Mouse (Mus musculus) spleen, postnatal 10 days (tissue): ENCODE results near the gene Slc22a7.

Experiments used
- DNase-seq, 2 experiments: peaks; one replicate each; pipeline ENCODE4 v3.0.0; 2021 to 2022; ENCODE audit warnings: low spot score in 2 of 2

The Slc22a7 gene

GRCm38 (mm10) chr17:46436672-46437366, 1.4 kb downstream of the Slc22a7 start:
- peak in 1 of 2 experiments; percentile 38 for DNase-seq

DNA sequence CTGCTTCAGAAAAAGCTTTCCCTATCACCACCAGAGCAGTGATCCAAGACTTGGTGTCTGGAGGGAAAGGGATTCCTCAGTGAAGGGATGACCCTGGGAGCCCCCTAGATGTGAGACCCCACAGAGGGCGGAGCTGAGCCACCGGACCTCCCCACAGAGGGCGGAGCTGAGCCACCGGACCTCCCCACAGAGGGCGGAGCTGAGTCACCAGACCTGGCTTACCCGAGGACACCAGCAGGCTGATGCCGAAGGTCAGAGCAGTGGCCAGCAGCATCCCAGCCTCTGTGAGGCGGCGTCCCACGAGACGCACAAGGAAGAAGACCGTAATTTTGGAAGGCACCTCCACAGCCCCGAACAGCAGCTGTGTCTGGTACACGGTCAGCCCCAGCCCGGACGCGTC, 4.6 kb downstream of the Slc22a7 start:
- DNase-seq, result no peak

DNA sequence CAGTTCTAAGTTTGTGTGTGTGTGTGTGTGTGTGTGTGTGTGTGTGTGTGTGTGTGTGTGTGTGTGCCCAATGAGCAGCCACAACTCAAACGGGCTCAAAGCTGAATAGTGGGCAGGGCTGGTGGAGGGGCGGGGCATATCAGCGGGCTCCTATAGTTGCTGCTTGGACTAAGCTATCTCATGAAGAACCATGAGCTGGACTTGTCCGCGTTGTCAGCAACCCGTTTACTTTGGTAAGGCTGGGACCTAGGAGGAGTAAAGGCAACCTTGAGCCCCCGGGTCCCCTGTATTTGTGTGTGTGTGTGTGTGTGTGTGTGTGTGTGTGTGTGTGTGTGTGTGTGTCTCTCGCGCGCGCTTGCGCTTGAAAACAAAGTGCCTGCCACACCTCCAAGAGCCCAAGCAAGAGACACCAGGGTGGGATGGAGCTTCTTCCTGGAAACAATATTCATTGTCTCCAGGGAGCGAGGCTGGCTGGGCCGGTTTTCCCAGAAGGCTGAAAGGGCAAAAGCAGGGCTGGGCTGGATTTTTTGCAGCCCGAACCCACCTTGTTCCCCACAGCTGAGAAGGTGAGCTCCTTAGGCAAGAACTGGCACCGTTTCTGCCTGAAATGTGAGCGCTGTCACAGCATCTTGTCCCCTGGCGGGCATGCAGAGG, 9.4 kb downstream of the Slc22a7 start, which contains the start of gene Crip3:
Gene Crip3, plus strand, starts transcription at position 166 of the 654 bp plus-strand sequence.
- DNase-seq, result no peak

DNA sequence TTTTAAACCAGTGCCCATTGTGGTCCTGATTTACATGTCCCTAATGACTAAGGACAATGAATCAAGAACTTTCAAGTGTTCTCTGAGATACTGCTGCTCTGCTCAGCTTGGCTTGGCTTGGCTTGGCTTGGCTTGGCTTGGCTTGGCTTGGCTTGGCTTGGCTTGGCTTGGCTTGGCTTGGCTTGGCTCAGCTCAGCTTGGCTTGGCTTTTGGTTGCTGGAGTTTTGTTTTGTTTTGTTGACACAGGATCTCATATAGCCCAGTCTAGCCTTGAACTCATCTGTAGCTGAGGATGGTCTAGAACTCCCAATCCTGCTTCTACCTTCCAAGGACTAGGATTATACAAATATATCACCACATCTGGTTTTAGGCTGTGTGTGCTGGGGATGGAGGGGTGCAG, 11.8 kb downstream of the Slc22a7 start:
- no peak for DNase-seq

- DNase-seq, result no peak
These were observed 18.5 kb downstream of the Slc22a7 start for GRCm38 (mm10) chr17:46419717-46420116.

GRCm38 (mm10) chr17:46418628-46419027, 19.6 kb downstream of the Slc22a7 start:
- DNase-seq, result no peak

DNA sequence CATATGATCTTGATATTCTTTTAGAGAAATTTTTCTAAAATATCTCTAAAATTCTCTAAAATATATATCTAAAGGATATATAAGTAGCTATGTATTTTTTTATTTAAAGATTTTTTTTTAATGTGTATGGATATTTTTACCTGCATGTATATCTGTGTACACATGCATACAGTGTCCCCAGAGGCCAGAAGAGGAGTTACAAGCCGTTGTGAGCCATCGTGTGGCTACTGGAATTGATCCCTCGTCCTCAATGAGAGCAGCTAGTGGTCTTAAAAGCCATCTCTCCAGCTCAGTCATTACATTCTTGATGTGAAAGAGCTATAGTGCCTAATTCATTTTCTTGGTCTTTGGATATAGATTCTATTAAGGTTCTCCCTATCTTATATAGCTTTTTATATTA, 29.8 kb downstream of the Slc22a7 start:
- DNase-seq, result no peak

GRCm38 (mm10) chr17:46394631-46395030, 43.6 kb downstream of the Slc22a7 start:
- no peak for DNase-seq

DNA sequence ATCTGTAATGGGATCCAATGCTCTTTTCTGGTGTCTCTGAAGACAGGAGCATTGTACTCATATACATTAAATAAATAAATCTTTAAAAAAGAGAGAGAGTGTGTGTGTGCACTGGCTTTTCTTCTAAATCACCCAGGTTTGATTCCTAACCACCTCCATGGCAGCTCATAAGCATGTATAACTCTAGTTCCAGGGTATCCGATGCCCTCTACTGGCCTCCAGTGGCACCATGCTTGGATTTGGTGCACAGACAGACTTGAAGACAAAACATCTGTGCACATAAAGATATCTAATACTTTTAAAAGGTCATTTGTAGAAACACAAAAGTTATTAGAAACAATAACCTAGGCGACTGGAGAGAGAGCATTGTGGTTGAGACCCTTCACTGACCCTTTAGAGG, 45.2 kb downstream of the Slc22a7 start:
- DNase-seq, result peak in 1 of 2 experiments; percentile 49

- peak in 1 of 2 experiments; percentile 26 for DNase-seq
These were observed 50.1 kb downstream of the Slc22a7 start for GRCm38 (mm10) chr17:46388200-46388599.

- peak; percentile 44 to 50 for DNase-seq
These were observed 54.0 kb downstream of the Slc22a7 start for GRCm38 (mm10) chr17:46384061-46384801.

DNA sequence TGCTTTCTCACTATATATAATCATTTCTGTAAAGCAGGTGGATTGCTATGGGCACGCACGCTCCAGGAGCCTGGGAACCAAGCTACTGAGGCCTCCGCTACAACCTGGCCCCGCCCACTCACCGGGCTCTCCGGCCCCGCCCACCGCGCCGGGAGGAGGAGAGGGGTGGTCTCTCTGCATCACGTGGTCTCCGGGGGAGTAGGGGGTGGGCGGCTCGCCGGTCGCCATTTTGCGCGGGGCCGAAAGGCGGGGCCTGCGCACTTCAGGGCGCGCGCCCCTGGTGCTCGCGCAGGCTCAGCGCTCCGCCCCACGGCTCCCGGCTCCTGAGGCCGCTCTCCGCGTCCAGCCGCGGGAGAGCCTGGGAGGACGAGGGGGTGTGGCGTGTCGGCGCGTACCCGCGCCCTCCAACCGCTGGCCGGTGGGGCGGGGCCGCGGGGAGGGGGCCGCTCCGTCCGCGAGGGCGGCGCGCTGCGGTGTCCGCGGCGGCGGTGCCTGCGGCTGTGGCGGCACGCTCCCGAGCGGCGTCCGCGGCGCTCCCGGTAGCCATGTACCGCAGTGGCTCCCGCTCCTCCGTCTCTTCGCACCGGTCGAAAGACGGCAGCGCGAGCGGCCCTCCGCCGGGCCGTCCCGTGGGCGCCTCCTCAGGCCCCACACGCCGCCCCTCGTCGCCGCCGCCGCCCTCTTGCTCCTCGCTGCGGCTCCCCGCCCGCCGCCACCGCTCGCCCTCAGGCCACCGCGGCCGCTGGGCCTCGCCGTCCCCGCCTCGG, 54.8 kb downstream of the Slc22a7 start, which contains the start of gene Zfp318:
Gene Zfp318, plus strand, starts transcription at position 438 of the 767 bp plus-strand sequence.
- peak; percentile 92 to 95 for DNase-seq
